8 mouse cellular contexts compared by ENCODE assay signal in the genomic region with DNA sequence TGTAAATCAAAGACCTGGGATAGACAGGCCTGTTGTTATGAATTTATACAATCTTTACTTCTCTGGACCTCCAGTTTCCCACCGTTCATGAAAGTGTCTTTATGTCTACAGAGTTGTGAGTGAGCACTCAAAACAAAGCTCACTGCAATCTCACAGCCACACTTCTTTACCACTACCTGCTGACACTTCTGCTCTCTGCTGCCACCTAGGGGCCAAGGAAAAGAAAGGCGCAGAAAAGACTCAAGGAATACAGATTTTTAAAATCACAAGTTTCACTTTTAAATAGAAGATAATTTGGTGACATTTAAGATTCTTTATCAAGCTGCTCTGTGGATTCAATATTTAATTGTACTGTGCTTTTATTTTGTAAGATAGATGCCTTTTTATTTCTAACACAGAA. TPM values are rescaled to one million over a fixed set of nuclear protein-coding genes. Genes with fewer than 3 reads are reported as not detected.
DNase-seq lines count a peak whose midpoint lies in the region; ATAC-seq and TF ChIP-seq lines count a peak whose summit lies in the region.

No protein-coding gene starts in this region.

- ATAC-seq in common myeloid progenitor, adult 5-6 weeks (replicated peaks; ENCODE audit: low read depth, poor library complexity, severe bottlenecking), result peak; percentile 71; the same call in 1 of the 2 replicates
- ATAC-seq in hindbrain, postnatal 0 days, result no peak

- TF ChIP-seq POLR2A in heart, adult 2 months (IDR thresholded peaks at IDR 0.05; ENCODE audit: insufficient read depth, low read depth, low read length), result no peak

- WGBS in heart, adult 2 months, result 3% methylated on average over 2 of the region's 2 CpGs
- 3% methylated on average over 2 of the region's 2 CpGs for WGBS in heart, embryonic 10.5 days
- WGBS in hindbrain, postnatal 0 days, result 4% methylated on average over 2 of the region's 2 CpGs

- TF ChIP-seq EP300 in heart, adult 2 months (IDR thresholded peaks at IDR 0.05; ENCODE audit: insufficient read depth, low read depth, low read length), result no peak

- H3K36me3 ChIP-seq in heart, adult 2 months (ENCODE audit: control insufficient read depth, insufficient read depth, low read length), result no peaks in the 10 kb centered on the region
- no peaks in the 10 kb centered on the region for H3K36me3 ChIP-seq in heart, embryonic 10.5 days
- no peaks in the 10 kb centered on the region for H3K36me3 ChIP-seq in hindbrain, postnatal 0 days (ENCODE audit: insufficient read depth, low read length)

- no peaks in the 10 kb centered on the region for H3K27me3 ChIP-seq in heart, adult 2 months (ENCODE audit: control insufficient read depth, insufficient read depth, low read length)
- H3K27me3 ChIP-seq in heart, embryonic 10.5 days (ENCODE audit: insufficient read depth, poor library complexity, severe bottlenecking), result no peaks in the 10 kb centered on the region
- no peaks in the 10 kb centered on the region for H3K27me3 ChIP-seq in hindbrain, postnatal 0 days (ENCODE audit: insufficient read depth, low read length)

- no peak overlapping the region for H3K4me2 ChIP-seq in hindbrain, postnatal 0 days (ENCODE audit: low read depth, low read length)

- no peak overlapping the region for H3K4me3 ChIP-seq in heart, adult 2 months
- no peak overlapping the region for H3K4me3 ChIP-seq in heart, embryonic 10.5 days
- H3K4me3 ChIP-seq in hindbrain, postnatal 0 days (ENCODE audit: low read length), result no peak overlapping the region

- no peak overlapping the region for H3K27ac ChIP-seq in heart, adult 2 months
- H3K27ac ChIP-seq in heart, embryonic 10.5 days, result no peak overlapping the region
- no peak overlapping the region for H3K27ac ChIP-seq in hindbrain, postnatal 0 days

- peak; percentile 48 to 69 for DNase-seq in heart, adult 2 months
- no peak for DNase-seq in heart, embryonic 10.5 days (ENCODE audit: low spot score)
- peak; percentile 65 for DNase-seq in A20 (ENCODE audit: low read depth, low spot score)
- DNase-seq in adipocyte (ENCODE audit: low spot score), result peak; percentile 86
- DNase-seq in hindbrain, postnatal 0 days (ENCODE audit: low spot score), result peak; percentile 79
- DNase-seq in lung, postnatal 36 days, result peak; percentile 38
- peak; percentile 38 to 85 for DNase-seq in spleen, postnatal 4 days (ENCODE audit: low spot score in 2 of 2)

- TF ChIP-seq CTCF in heart, adult 2 months (IDR thresholded peaks at IDR 0.05), result peak; percentile 92
- peak; percentile 90 for TF ChIP-seq CTCF in hindbrain, postnatal 0 days (IDR thresholded peaks at IDR 0.05; ENCODE audit: low read depth)

- no peaks in the 10 kb centered on the region for H3K79me2 ChIP-seq in heart, adult 2 months (replicated peaks; ENCODE audit: control insufficient read depth, insufficient read depth, low read length)

- intact Hi-C loops in heart, adult 2 months (cut with DNase I), result no loop called here

- no peaks in the 10 kb centered on the region for H3K4me1 ChIP-seq in heart, adult 2 months (ENCODE audit: control insufficient read depth, insufficient read depth, low read length)
- H3K4me1 ChIP-seq in heart, embryonic 10.5 days, result no peaks in the 10 kb centered on the region
- H3K4me1 ChIP-seq in hindbrain, postnatal 0 days (ENCODE audit: insufficient read depth, low read length), result no peaks in the 10 kb centered on the region

- H3K9ac ChIP-seq in heart, adult 2 months (ENCODE audit: low read depth, low read length), result no peak overlapping the region
- no peak overlapping the region for H3K9ac ChIP-seq in hindbrain, postnatal 0 days (replicated peaks; ENCODE audit: low read length)

- H3K9me3 ChIP-seq in heart, embryonic 10.5 days, result no peaks in the 10 kb centered on the region
- H3K9me3 ChIP-seq in hindbrain, postnatal 0 days (ENCODE audit: low read length), result no peaks in the 10 kb centered on the region

RNA-seq across cellular contexts. Expression of a gene that starts 15.5 kb away (rescaled TPM):
- total RNA-seq in heart, adult 2 months (2021), result 1 to 10 TPM; 3.4 to 3.6 TPM
- polyA plus RNA-seq in heart, adult 2 months (2012; rRNA removed), result 2.4 and 4.2 TPM in 2 replicates
- polyA plus RNA-seq in heart, embryonic 10.5 days (2016; fragmentation: Nextera tagmentation; extraction: Ambion mirVana), result 9.3 and 11.6 TPM in 2 replicates
- total RNA-seq in common myeloid progenitor, adult 5-6 weeks (2017), result 3.4 and 5.0 TPM in 2 replicates
- total RNA-seq in hindbrain, postnatal 0 days (2014; rRNA removed), result 18.9 and 20.8 TPM in 2 replicates
- 17.9 and 18.9 TPM in 2 replicates for polyA plus RNA-seq in hindbrain, postnatal 0 days (2015; fragmentation: Nextera tagmentation; extraction: Ambion mirVana)
